Mouse (Mus musculus): ENCODE data around the gene Col18a1.

Col18a1 gene

GRCm38 (mm10) chr10:77165963-77166717 is at the start of gene Col18a1:
TSS of gene Col18a1 (minus strand) at chr10:77166548.
- no peak for DNase-seq (ENCODE audit: low read depth, low spot score)

- no peak for DNase-seq (ENCODE audit: low read depth, low spot score)
Measured at GRCm38 (mm10) chr10:77215641-77216040, 49.3 kb upstream of the Col18a1 start.

- DNase-seq (ENCODE audit: low read depth, low spot score): no peak
Measured at GRCm38 (mm10) chr10:77214586-77214985, 48.2 kb upstream of the Col18a1 start.

GRCm38 (mm10) chr10:77213483-77213882 is 47.1 kb upstream of the Col18a1 start:
- no peak for DNase-seq (ENCODE audit: low read depth, low spot score)

GRCm38 (mm10) chr10:77212354-77213120 is 46.2 kb upstream of the Col18a1 start:
- DNase-seq (ENCODE audit: low read depth, low spot score): no peak

- no peak for DNase-seq (ENCODE audit: low read depth, low spot score)
Measured at GRCm38 (mm10) chr10:77211116-77211570, 44.8 kb upstream of the Col18a1 start.

GRCm38 (mm10) chr10:77210666-77211065 is 44.3 kb upstream of the Col18a1 start:
- DNase-seq (ENCODE audit: low read depth, low spot score): no peak

GRCm38 (mm10) chr10:77209261-77209660 is 42.9 kb upstream of the Col18a1 start:
- DNase-seq (ENCODE audit: low read depth, low spot score): no peak

GRCm38 (mm10) chr10:77206565-77207079 is 40.3 kb upstream of the Col18a1 start:
- DNase-seq (ENCODE audit: low read depth, low spot score): no peak

GRCm38 (mm10) chr10:77206134-77206533 is 39.8 kb upstream of the Col18a1 start:
- DNase-seq (ENCODE audit: low read depth, low spot score): no peak

- DNase-seq (ENCODE audit: low read depth, low spot score): no peak
Measured at GRCm38 (mm10) chr10:77203960-77204359, 37.6 kb upstream of the Col18a1 start.

- no peak for DNase-seq (ENCODE audit: low read depth, low spot score)
Measured at GRCm38 (mm10) chr10:77201919-77202318, 35.6 kb upstream of the Col18a1 start.

- no peak for DNase-seq (ENCODE audit: low read depth, low spot score)
Measured at GRCm38 (mm10) chr10:77200295-77200694, 33.9 kb upstream of the Col18a1 start.

GRCm38 (mm10) chr10:77199229-77199628 is 32.9 kb upstream of the Col18a1 start:
- no peak for DNase-seq (ENCODE audit: low read depth, low spot score)

GRCm38 (mm10) chr10:77197469-77198209 is 31.3 kb upstream of the Col18a1 start:
- no peak for DNase-seq (ENCODE audit: low read depth, low spot score)

GRCm38 (mm10) chr10:77196676-77197075 is 30.3 kb upstream of the Col18a1 start:
- no peak for DNase-seq (ENCODE audit: low read depth, low spot score)

GRCm38 (mm10) chr10:77196115-77196514 is 29.8 kb upstream of the Col18a1 start:
- no peak for DNase-seq (ENCODE audit: low read depth, low spot score)

GRCm38 (mm10) chr10:77193495-77193894 is 27.1 kb upstream of the Col18a1 start:
- no peak for DNase-seq (ENCODE audit: low read depth, low spot score)

- no peak for DNase-seq (ENCODE audit: low read depth, low spot score)
Measured at GRCm38 (mm10) chr10:77192745-77193144, 26.4 kb upstream of the Col18a1 start.

- DNase-seq (ENCODE audit: low read depth, low spot score): no peak
Measured at GRCm38 (mm10) chr10:77190967-77191915, 24.9 kb upstream of the Col18a1 start.

- no peak for DNase-seq (ENCODE audit: low read depth, low spot score)
Measured at GRCm38 (mm10) chr10:77187427-77187826, 21.1 kb upstream of the Col18a1 start.
